ENCODE assay signal across 8 mouse cellular contexts in genomic region chrX:153832606-153833005, GRCm38 (mm10). TPM values are rescaled to one million over a fixed set of nuclear protein-coding genes. Genes with fewer than 3 reads are reported as not detected.
DNase-seq lines count a peak whose midpoint lies in the region; ATAC-seq and TF ChIP-seq lines count a peak whose summit lies in the region.

No protein-coding gene starts in this region.

- peak; percentile 66 for ATAC-seq in hindbrain, embryonic 11.5 days (ENCODE audit: low FRiP score)
- ATAC-seq in megakaryocyte progenitor cell, adult 5-6 weeks (replicated peaks; ENCODE audit: poor library complexity): peak; percentile 17; the same call in 1 of the 2 replicates

- H3K4me3 ChIP-seq in cerebellum, adult 2 months (replicated peaks; ENCODE audit: insufficient read depth, low read depth, low read length): peak overlapping the region; percentile 100
- peak overlapping the region; percentile 82 for H3K4me3 ChIP-seq in lung, adult 2 months (replicated peaks; ENCODE audit: extremely low read depth, low read depth, low read length)
- H3K4me3 ChIP-seq in hindbrain, embryonic 11.5 days (ENCODE audit: low read depth, low read length): peak overlapping the region; percentile 38

- peak in 1 of 2 experiments; percentile 1 for DNase-seq in cerebellum, adult 2 months
- DNase-seq in cerebellum, adult 11-12 months: no peak
- no peak for DNase-seq in lung, adult 2 months
- no peak for DNase-seq in lung, postnatal 36 days
- no peak for DNase-seq in hindbrain, embryonic 11.5 days (ENCODE audit: low spot score)
- no peak for DNase-seq in c-Kit-positive CD71-positive TER-119-positive erythroid progenitor cells, embryonic 14.5 days (ENCODE audit: low spot score)
- DNase-seq in thymus, postnatal 0 days (ENCODE audit: low spot score): no peak

- H3K4me2 ChIP-seq in hindbrain, embryonic 11.5 days (replicated peaks; ENCODE audit: low read depth, low read length): peak overlapping the region; percentile 50

- H3K36me3 ChIP-seq in hindbrain, embryonic 11.5 days (ENCODE audit: control insufficient read depth, insufficient read depth, low read length): no peaks in the 10 kb centered on the region

- no peak for TF ChIP-seq CTCF in cerebellum, adult 2 months (IDR thresholded peaks at IDR 0.05; ENCODE audit: borderline replicate concordance, insufficient read depth, low read depth, low read length)
- no peak for TF ChIP-seq CTCF in lung, adult 2 months (IDR thresholded peaks at IDR 0.05; ENCODE audit: insufficient read depth, low read length)

- H3K9me3 ChIP-seq in hindbrain, embryonic 11.5 days (ENCODE audit: control insufficient read depth, low read length): no peaks in the 10 kb centered on the region

- TF ChIP-seq POLR2A in cerebellum, adult 2 months (IDR thresholded peaks at IDR 0.05; ENCODE audit: borderline replicate concordance, insufficient read depth, low read length): no peak
- no peak for TF ChIP-seq POLR2A in lung, adult 2 months (IDR thresholded peaks at IDR 0.05; ENCODE audit: borderline replicate concordance, extremely low read depth, low read depth, low read length)

- 9% methylated on average over 14 of the region's 14 CpGs for WGBS in cerebellum, adult 2 months
- WGBS in lung, adult 2 months: 35% methylated on average over 14 of the region's 14 CpGs
- WGBS in hindbrain, embryonic 11.5 days: 19% methylated on average over 14 of the region's 14 CpGs

- H3K9ac ChIP-seq in hindbrain, embryonic 11.5 days (ENCODE audit: low read depth, low read length): peak overlapping the region; percentile 46; the same call in 1 of the 2 replicates

- H3K27ac ChIP-seq in cerebellum, adult 2 months (ENCODE audit: insufficient read depth, low read length): no peak overlapping the region
- H3K27ac ChIP-seq in hindbrain, embryonic 11.5 days (ENCODE audit: low read depth, low read length): no peak overlapping the region

- H3K4me1 ChIP-seq in cerebellum, adult 2 months (ENCODE audit: control insufficient read depth, insufficient read depth, low read length): no peaks in the 10 kb centered on the region
- H3K4me1 ChIP-seq in lung, adult 2 months (ENCODE audit: control insufficient read depth, insufficient read depth, low read length): no peaks in the 10 kb centered on the region
- H3K4me1 ChIP-seq in hindbrain, embryonic 11.5 days (replicated peaks; ENCODE audit: control insufficient read depth, insufficient read depth, low read length): no peaks in the 10 kb centered on the region

- no peaks in the 10 kb centered on the region for H3K27me3 ChIP-seq in cerebellum, adult 2 months (ENCODE audit: control insufficient read depth, insufficient read depth, low read length)
- H3K27me3 ChIP-seq in hindbrain, embryonic 11.5 days (ENCODE audit: control insufficient read depth, insufficient read depth, low read length): no peaks in the 10 kb centered on the region

RNA-seq across cellular contexts. Expression of gene Spin2c, which starts 0.6 kb away (rescaled TPM):
- polyA plus RNA-seq in cerebellum, adult 2 months (2012; rRNA removed): 7.3 and 7.8 TPM in 2 replicates
- 0.71 and 0.78 TPM in 2 replicates for polyA plus RNA-seq in lung, adult 2 months (2012; rRNA removed)
- 16.2 and 19.1 TPM in 2 replicates for polyA plus RNA-seq in hindbrain, embryonic 11.5 days (2014; fragmentation: Nextera tagmentation; extraction: Ambion mirVana)
- total RNA-seq in megakaryocyte progenitor cell, adult 5-6 weeks (2015): not detected in 2 replicates
- total RNA-seq in megakaryocyte progenitor cell, adult 5-6 weeks (2017): 0.44 TPM in 1 of 2 replicates, not detected in the other
- 2.8 and 3.7 TPM in 2 replicates for polyA plus RNA-seq in thymus, postnatal 0 days (2015; fragmentation: Nextera tagmentation; extraction: Ambion mirVana)

Comparison
In these comparisons a context has a peak if more than half of its experiments do, and no peak if none do; other contexts are left out.
1. H3K4me3 ChIP-seq: peak in every context shown above with its lines; median percentile 100 in cerebellum, adult 2 months; 82 in lung, adult 2 months; 38 in hindbrain, embryonic 11.5 days.